Mouse (Mus musculus) lung, embryonic 14.5 days (tissue): Measurements from ENCODE around the gene Afap1. TPM values are rescaled to one million over a fixed set of nuclear protein-coding genes. Genes with fewer than 3 reads are reported as not detected.

Source experiments
- ATAC-seq: fragments of 200-750 bp; cut with Nextera tagmentation; 2 replicates; pipeline ENCODE4 v1.8.0; 2017; ENCODE audit warnings: mild to moderate bottlenecking, moderate TSS enrichment, moderate library complexity; ENCODE audit not compliant: insufficient read depth
- DNase-seq: peaks from one replicate; pipeline ENCODE4 v3.0.0-alpha.2; 2015
- H3K27ac ChIP-seq: fragments of 300-500 bp; sonication (generic); 2 replicates; pipeline ENCODE4 v1.5.1; 2014; ENCODE audit warnings: low read depth, mild to moderate bottlenecking, moderate library complexity
- H3K27me3 ChIP-seq: fragments of 300-500 bp; sonication (generic); 2 replicates; pipeline ENCODE4 v1.6.1; 2014; ENCODE audit warnings: low read length, control low read depth; ENCODE audit not compliant: insufficient read depth
- H3K36me3 ChIP-seq: fragments of 300-500 bp; sonication (generic); 2 replicates; pipeline ENCODE4 v1.6.1; 2014; ENCODE audit warnings: control low read depth; ENCODE audit not compliant: insufficient read depth
- H3K4me1 ChIP-seq: fragments of 300-500 bp; sonication (generic); 2 replicates; pipeline ENCODE4 v1.6.1; 2014; ENCODE audit warnings: antibody characterized with exemption, control low read depth; ENCODE audit not compliant: insufficient read depth
- H3K4me2 ChIP-seq: fragments of 300-500 bp; sonication (generic); 2 replicates; pipeline ENCODE4 v1.6.1; 2014; ENCODE audit warnings: mild to moderate bottlenecking
- H3K4me3 ChIP-seq: fragments of 300-500 bp; sonication (generic); 2 replicates; pipeline ENCODE4 v1.5.1; 2014; ENCODE audit warnings: low read depth, low read length
- H3K9ac ChIP-seq: fragments of 300-500 bp; sonication (generic); 2 replicates; pipeline ENCODE4 v1.6.1; 2014
- H3K9me3 ChIP-seq: fragments of 300-500 bp; sonication (generic); 2 replicates; pipeline ENCODE4 v1.6.1; 2016; ENCODE audit warnings: low read depth, low read length, control low read depth
- CTCF ChIP-seq: IDR thresholded peaks from 2 replicates; pipeline ENCODE4 v1.5.1; 2016; ENCODE audit warnings: antibody characterized with exemption, low read depth
- WGBS: fragments of 180-500 bp; shearing (Covaris S2); extraction: QIAGEN DNeasy Blood & Tissue Kit; methylation state at CpG from one replicate; pipeline ENCODE4 v1.1.7; 2014; 5-methylcytosine and 5-hydroxymethylcytosine counted together
- polyA plus RNA-seq: library from polyadenylated mRNA; unstranded; fragments of >200 nt; fragmentation: Nextera tagmentation; extraction: Ambion mirVana; gene quantifications from 2 replicates; pipeline ENCODE4 v1.2.1, GENCODE M21; 2014

Gene Afap1
- polyA plus RNA-seq, 1 experiment from 2014 or later, result 19.4 TPM

DNA sequence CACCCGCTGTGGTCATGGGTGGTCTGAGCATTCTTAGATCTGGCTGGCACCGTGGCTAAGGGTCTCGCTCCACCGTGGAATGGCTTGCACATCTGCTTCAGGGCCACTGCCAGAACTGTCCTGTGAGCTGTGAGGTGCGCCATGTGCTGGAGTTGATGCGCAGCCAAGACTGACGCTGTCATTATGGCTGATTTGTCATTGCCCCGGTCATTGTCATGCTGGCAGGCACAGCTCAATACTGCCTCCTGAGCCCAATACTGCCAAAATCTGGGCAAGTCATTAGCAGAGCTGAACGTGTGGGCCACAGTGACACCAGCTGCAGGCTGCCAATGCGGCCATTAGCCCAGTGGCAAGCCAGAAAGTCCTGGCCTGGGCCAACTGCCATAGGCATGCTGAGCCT lies 114.5 kb downstream of the Afap1 start:
- ATAC-seq (no peak), DNase-seq (no peak)
- Histone ChIP-seq H3K9me3 (no peaks in the 10 kb centered on the region), H3K27ac (no peak overlapping the region), H3K27me3 (no peaks in the 10 kb centered on the region), H3K4me2 (no peak overlapping the region), H3K36me3 (peaks cover 2% of the 10 kb centered on the region; the same call in 1 of the 2 replicates), H3K9ac (no peak overlapping the region), H3K4me1 (no peaks in the 10 kb centered on the region), H3K4me3 (no peak overlapping the region)
- no peak for TF ChIP-seq CTCF
- 79% methylated on average over 10 of the region's 10 CpGs for WGBS

DNA sequence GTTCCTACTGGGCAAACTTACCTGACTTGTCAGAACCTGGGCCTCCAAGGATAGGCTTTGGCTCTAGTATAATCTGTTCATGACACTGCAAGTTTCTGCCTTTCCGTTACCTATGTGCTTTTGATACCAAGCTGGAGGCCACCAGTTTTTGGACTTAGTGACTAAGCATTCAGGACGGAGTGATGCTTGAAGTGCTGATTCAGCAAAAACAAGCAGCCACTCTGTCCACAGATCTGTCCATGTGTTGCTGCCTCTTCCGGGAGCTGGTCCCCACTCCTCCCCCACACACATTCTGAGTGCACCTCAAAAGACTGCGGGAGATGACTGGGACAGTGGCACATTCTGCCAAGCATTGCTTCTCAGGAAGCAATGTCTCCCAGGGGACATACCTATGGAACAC lies 116.3 kb downstream of the Afap1 start:
- WGBS, result 78% methylated on average over 4 of the region's 4 CpGs
- no peak for ATAC-seq

DNA sequence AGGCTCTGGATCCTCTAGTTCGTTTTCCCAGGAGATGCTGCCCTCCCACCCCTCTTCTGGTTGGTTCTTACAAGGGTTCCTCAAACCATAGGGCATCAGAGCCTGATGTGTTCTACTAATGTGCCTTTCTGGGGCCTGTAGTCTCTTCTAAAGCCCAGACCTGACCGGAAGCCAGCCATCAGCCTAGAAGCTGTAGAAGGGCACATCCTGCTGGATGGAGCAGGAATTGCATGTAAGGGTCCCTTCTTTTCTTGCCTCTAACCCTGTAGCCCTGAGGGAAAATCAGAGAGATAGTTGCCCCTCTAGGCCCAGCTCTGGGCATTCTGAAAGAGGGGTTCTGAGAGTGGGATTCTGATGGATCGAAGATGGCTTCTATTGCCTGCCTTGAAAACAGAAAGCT lies 125.2 kb downstream of the Afap1 start:
- 75% methylated on average over 3 of the region's 3 CpGs for WGBS
- Histone ChIP-seq H3K9ac (no peak overlapping the region), H3K27ac (no peak overlapping the region), H3K4me1 (no peaks in the 10 kb centered on the region), H3K36me3 (no peaks in the 10 kb centered on the region; the same call in 1 of the 2 replicates), H3K9me3 (no peaks in the 10 kb centered on the region), H3K4me2 (no peak overlapping the region), H3K4me3 (no peak overlapping the region), H3K27me3 (no peaks in the 10 kb centered on the region)
- DNase-seq (peak; percentile 51), ATAC-seq (no peak)
- peak; percentile 63 for TF ChIP-seq CTCF

More for the DNA sequence above, 116.3 kb downstream of the Afap1 start:
- H3K4me3 ChIP-seq, result no peak overlapping the region
- no peak overlapping the region for H3K9ac ChIP-seq
- DNase-seq, result no peak
- H3K9me3 ChIP-seq, result no peaks in the 10 kb centered on the region
- no peak overlapping the region for H3K4me2 ChIP-seq
- no peaks in the 10 kb centered on the region for H3K36me3 ChIP-seq
- H3K4me1 ChIP-seq, result no peaks in the 10 kb centered on the region
- no peak for TF ChIP-seq CTCF
- H3K27ac ChIP-seq, result no peak overlapping the region
- no peaks in the 10 kb centered on the region for H3K27me3 ChIP-seq

DNA sequence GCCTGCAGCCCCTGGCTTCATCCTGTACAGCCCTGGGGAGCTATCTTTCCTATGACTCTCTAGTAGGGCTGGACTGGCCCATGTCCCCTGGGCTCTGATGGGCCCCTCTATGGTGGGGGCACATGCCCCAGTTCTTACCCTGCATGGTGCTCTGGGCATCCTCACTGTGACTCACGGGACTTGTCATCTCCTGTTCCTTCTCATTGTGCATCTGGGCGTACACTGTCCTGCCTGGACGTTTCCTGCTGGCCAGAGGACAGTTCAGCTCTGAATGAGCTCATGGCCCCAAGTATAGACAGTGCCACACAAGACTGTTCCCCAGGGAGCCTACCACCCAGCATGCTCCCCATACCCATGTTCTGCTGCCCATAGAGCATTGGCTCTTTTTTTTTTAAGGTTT lies 128.0 kb downstream of the Afap1 start:
- Histone ChIP-seq H3K9ac (no peak overlapping the region), H3K4me3 (no peak overlapping the region), H3K4me1 (no peaks in the 10 kb centered on the region), H3K36me3 (no peaks in the 10 kb centered on the region; the same call in 1 of the 2 replicates), H3K4me2 (no peak overlapping the region), H3K27me3 (no peaks in the 10 kb centered on the region), H3K27ac (no peak overlapping the region), H3K9me3 (no peaks in the 10 kb centered on the region)
- 84% methylated on average over 3 of the region's 3 CpGs for WGBS
- ATAC-seq, result no peak
- no peak for TF ChIP-seq CTCF
- DNase-seq, result no peak

DNA sequence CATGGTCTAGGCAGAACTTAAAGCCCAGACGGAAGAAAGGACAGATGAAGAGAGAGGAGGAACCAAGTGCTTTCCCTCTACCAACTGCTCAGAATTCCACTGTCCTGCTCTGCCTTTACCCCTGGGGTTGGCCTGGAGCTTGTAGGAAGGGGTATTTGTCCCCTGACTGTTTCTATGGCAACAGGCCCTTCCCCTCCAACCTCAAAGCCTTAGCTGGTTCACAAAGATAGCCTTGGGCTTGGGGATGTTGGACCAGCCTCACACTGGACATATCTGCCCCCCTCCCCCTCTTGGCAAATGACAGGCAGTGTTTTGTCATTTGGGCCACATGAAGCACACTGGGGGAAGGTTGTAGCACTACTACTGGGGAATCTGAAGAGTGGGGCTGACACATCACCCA lies 129.2 kb downstream of the Afap1 start:
- H3K27me3 ChIP-seq, result no peaks in the 10 kb centered on the region
- no peak for TF ChIP-seq CTCF
- H3K27ac ChIP-seq, result no peak overlapping the region
- DNase-seq, result no peak
- no peaks in the 10 kb centered on the region for H3K9me3 ChIP-seq
- no peaks in the 10 kb centered on the region; the same call in 1 of the 2 replicates for H3K36me3 ChIP-seq
- no peaks in the 10 kb centered on the region for H3K4me1 ChIP-seq
- no peak for ATAC-seq
- no peak overlapping the region for H3K4me3 ChIP-seq
- no peak overlapping the region for H3K9ac ChIP-seq
- no peak overlapping the region for H3K4me2 ChIP-seq
- WGBS, result 86% methylated on average over 1 of the region's 1 CpGs

DNA sequence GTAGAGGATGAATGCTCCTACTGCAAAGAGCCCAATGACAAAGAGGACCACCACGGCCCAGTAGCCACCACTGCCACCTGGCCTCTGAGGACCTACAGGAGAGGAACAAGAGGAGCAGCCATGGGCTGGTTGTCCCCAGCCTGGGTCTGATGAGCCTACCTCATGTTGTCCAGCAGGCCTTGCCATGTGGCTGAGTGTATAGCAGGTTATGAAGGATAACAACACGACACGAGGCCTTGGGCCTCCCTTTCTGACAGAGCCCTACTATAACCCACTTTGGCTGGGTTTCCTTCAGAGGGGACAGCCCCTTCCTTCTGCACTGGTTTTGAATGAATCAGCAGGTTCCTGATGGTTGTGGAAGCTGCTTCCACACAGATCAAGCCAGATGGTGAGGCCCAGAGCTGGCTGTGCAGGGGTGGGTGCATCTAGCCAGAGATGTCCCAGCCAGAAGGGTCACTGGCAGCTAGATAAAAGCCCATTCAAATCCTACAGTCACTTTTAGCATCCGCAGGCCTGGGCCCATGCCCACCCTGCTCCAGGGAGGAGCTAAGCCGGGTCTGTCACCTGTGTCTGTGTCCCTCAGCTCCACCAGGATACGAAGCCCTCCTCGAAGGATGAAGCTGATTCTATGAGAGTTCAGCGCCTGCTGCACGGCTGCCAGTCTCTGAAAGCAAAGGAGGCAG lies 131.0 kb downstream of the Afap1 start:
- ATAC-seq, result no peak
- H3K4me2 ChIP-seq, result no peak overlapping the region
- TF ChIP-seq CTCF, result no peak
- 80% methylated on average over 9 of the region's 9 CpGs for WGBS
- no peak overlapping the region for H3K4me3 ChIP-seq
- H3K27ac ChIP-seq, result no peak overlapping the region
- no peaks in the 10 kb centered on the region for H3K9me3 ChIP-seq
- DNase-seq, result no peak
- no peaks in the 10 kb centered on the region for H3K4me1 ChIP-seq
- no peaks in the 10 kb centered on the region for H3K27me3 ChIP-seq
- H3K9ac ChIP-seq, result no peak overlapping the region
- no peaks in the 10 kb centered on the region; the same call in 1 of the 2 replicates for H3K36me3 ChIP-seq

DNA sequence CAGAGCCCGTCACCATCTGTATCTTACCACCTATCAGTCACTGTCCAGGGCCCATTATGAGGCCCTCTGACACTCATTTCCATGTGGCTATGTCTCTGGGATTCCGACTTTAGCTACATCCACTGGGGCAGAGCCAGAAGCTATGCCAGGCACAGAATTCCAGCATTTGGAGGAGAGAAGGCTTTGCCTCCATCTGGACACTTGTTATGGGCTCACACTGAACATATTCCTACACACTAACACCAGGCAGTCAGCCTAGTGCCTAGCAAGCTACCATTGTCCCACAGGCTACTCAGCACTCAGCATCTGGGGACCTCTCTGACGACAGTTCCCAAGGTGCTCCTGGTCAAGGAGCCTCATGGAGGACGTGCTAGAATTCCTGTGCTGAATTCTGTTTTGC lies 132.0 kb downstream of the Afap1 start:
- ATAC-seq (no peak), DNase-seq (no peak)
- no peak overlapping the region for H3K9ac ChIP-seq
- 77% methylated on average over 4 of the region's 4 CpGs for WGBS
- H3K9me3 ChIP-seq, result no peaks in the 10 kb centered on the region
- H3K27me3 ChIP-seq, result no peaks in the 10 kb centered on the region
- TF ChIP-seq CTCF, result no peak
- no peaks in the 10 kb centered on the region for H3K36me3 ChIP-seq
- no peak overlapping the region for H3K4me2 ChIP-seq
- H3K27ac ChIP-seq, result no peak overlapping the region
- H3K4me1 ChIP-seq, result no peaks in the 10 kb centered on the region
- H3K4me3 ChIP-seq, result no peak overlapping the region
